Mouse (Mus musculus) cortical plate, adult 2 months (tissue): ENCODE measurements at regions not wholly inside any gene's neighbourhood (a gene's known extent, or its start where the extent isn't known, plus 50 kb on each side); places are given as distances from the start of the nearest gene placed in this dataset.

ENCODE experiments used
- CTCF ChIP-seq: fragments of 200-500 bp; IDR thresholded peaks from 2 replicates; pipeline ENCODE4 v1.5.1; 2011; ENCODE audit warnings: mild to moderate bottlenecking, control low read depth, low read length; ENCODE audit not compliant: insufficient read depth; ENCODE audit errors: extremely low read depth
- POLR2A ChIP-seq: fragments of 200-500 bp; IDR thresholded peaks from 2 replicates; pipeline ENCODE4 v1.6.1; 2011; ENCODE audit warnings: mild to moderate bottlenecking, low read length, control low read depth; ENCODE audit not compliant: insufficient read depth; ENCODE audit errors: extremely low read depth

DNA sequence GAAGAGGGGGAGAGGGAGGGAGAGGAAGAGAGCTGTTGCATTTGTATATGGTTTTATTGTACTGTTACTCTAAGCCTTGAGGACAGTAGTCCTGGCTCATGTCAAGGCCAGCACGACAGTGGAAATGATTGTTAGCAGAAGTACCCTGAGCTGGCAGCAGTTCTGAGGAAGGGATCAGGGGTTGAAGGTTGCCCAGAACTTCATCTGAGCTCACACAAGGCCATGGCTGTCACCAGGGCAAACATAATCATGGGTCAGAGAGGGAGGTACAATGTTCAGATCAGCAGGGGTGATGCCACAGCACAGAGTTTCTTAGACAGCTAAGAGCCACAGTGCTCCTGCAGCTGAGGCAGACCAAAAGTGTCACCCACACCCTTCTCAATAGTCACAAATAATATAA lies 114.8 kb downstream of the Rplp1 start:
- TF ChIP-seq CTCF (no peak), POLR2A (no peak)
